Mouse (Mus musculus) CH12.LX (cell line): ENCODE measurements around the gene Thegl. TPM values are rescaled to one million over a fixed set of nuclear protein-coding genes. Genes with fewer than 3 reads are reported as not detected.

Source experiments
- DNase-seq: peaks from one replicate; pipeline ENCODE4 v3.0.0-alpha.2; 2013; ENCODE audit errors: extremely low read depth
- H3K27ac ChIP-seq: 2 replicates; pipeline ENCODE4 v1.5.1; 2012; ENCODE audit warnings: low read depth, mild to moderate bottlenecking, control low read depth, moderate library complexity; ENCODE audit not compliant: insufficient read depth
- H3K27me3 ChIP-seq: replicated peaks from 2 replicates; pipeline ENCODE3; 2012; ENCODE audit warnings: inconsistent platforms
- H3K36me3 ChIP-seq, 2 experiments: replicated peaks in 1 of 2; 2 replicates each; pipeline versions ENCODE3 to v1.6.1; 2012; ENCODE audit warnings: inconsistent platforms in 1 of 2, low read length in 1 of 2, mild to moderate bottlenecking in 1 of 2, mixed read lengths in 1 of 2, moderate library complexity in 1 of 2; ENCODE audit not compliant: control insufficient read depth in 1 of 2, insufficient read depth in 1 of 2
- H3K4me1 ChIP-seq, 2 experiments: 2 replicates each; pipeline ENCODE4 v1.6.1; 2012; ENCODE audit warnings: inconsistent platforms in 1 of 2, moderate library complexity in 1 of 2; ENCODE audit not compliant: insufficient read depth in 2 of 2, control insufficient read depth in 1 of 2
- H3K4me2 ChIP-seq: 2 replicates; pipeline ENCODE4 v1.6.1; 2012; ENCODE audit warnings: low read depth, mild to moderate bottlenecking, control low read depth; ENCODE audit not compliant: poor library complexity, insufficient read depth, severe bottlenecking
- H3K4me3 ChIP-seq, 3 experiments: fragments of 150-350 bp in 1 of 3; sonication (generic) in 1 of 3; replicated peaks in 1 of 3; 2 replicates each; pipeline versions ENCODE3 to v1.5.1; 2011 to 2012; ENCODE audit warnings: low read depth in 2 of 3, low read length in 2 of 3, mild to moderate bottlenecking in 2 of 3, moderate library complexity in 2 of 3, control low read depth in 1 of 3, improper control_type of control experiment in 1 of 3, inconsistent platforms in 1 of 3, mixed read lengths in 1 of 3; ENCODE audit not compliant: poor library complexity in 1 of 3
- H3K79me2 ChIP-seq: replicated peaks from 2 replicates; pipeline ENCODE4 v1.6.1; 2012; ENCODE audit warnings: mild to moderate bottlenecking, moderate library complexity; ENCODE audit not compliant: control insufficient read depth, poor library complexity, insufficient read depth, severe bottlenecking; ENCODE audit errors: extremely low read depth
- H3K9ac ChIP-seq: 2 replicates; pipeline ENCODE4 v1.6.1; 2012; ENCODE audit warnings: low read depth, mild to moderate bottlenecking, control low read depth, moderate library complexity; ENCODE audit not compliant: insufficient read depth
- H3K9me3 ChIP-seq: replicated peaks from 2 replicates; pipeline ENCODE3; 2012; ENCODE audit warnings: low read length, inconsistent platforms, mixed read lengths
- BHLHE40 ChIP-seq: IDR thresholded peaks from 2 replicates; pipeline ENCODE4 v1.6.1; 2011; ENCODE audit warnings: mild to moderate bottlenecking, low read depth, low read length, improper control_type of control experiment
- CHD1 ChIP-seq: IDR thresholded peaks from 2 replicates; pipeline ENCODE4 v1.6.1; 2012; ENCODE audit warnings: low read depth, low read length, improper control_type of control experiment, inconsistent platforms
- CTCF ChIP-seq, 2 experiments: IDR thresholded peaks in 1 of 2; conservative IDR thresholded peaks in 1 of 2; 2 replicates each; pipeline ENCODE4 v1.5.1; 2011 to 2012; ENCODE audit warnings: low read depth in 2 of 2, low read length in 2 of 2, improper control_type of control experiment in 1 of 2, inconsistent platforms in 1 of 2, mild to moderate bottlenecking in 1 of 2, moderate library complexity in 1 of 2
- E2F4 ChIP-seq: IDR thresholded peaks from 2 replicates; pipeline ENCODE4 v1.6.1; 2011; ENCODE audit warnings: low read depth, low read length, improper control_type of control experiment; ENCODE audit not compliant: insufficient replicate concordance
- ELF1 ChIP-seq: IDR thresholded peaks from 2 replicates; pipeline ENCODE4 v1.6.1; 2014; ENCODE audit warnings: low read depth, mild to moderate bottlenecking, inconsistent platforms, low read length, improper control_type of control experiment
- EP300 ChIP-seq: IDR thresholded peaks from 2 replicates; pipeline ENCODE4 v1.6.1; 2011; ENCODE audit warnings: low read length, improper control_type of control experiment
- ETS1 ChIP-seq: conservative IDR thresholded peaks from 2 replicates; pipeline ENCODE4 v1.6.1; 2012; ENCODE audit warnings: low read depth, mild to moderate bottlenecking, inconsistent platforms, low read length, improper control_type of control experiment, moderate library complexity
- HCFC1 ChIP-seq: IDR thresholded peaks from 2 replicates; pipeline ENCODE4 v1.6.1; 2012; ENCODE audit warnings: low read depth, mild to moderate bottlenecking, inconsistent platforms, low read length, improper control_type of control experiment
- IRF4 ChIP-seq: IDR thresholded peaks from 2 replicates; pipeline ENCODE4 v1.6.1; 2014; ENCODE audit warnings: low read depth, mild to moderate bottlenecking, inconsistent platforms, low read length, improper control_type of control experiment
- JUN ChIP-seq: IDR thresholded peaks from 2 replicates; pipeline ENCODE4 v1.6.1; 2011; ENCODE audit warnings: low read depth, mild to moderate bottlenecking, low read length, improper control_type of control experiment, moderate library complexity; ENCODE audit not compliant: insufficient read depth
- KAT2A ChIP-seq: IDR thresholded peaks from 2 replicates; pipeline ENCODE4 v1.6.1; 2012; ENCODE audit warnings: low read length, improper control_type of control experiment, inconsistent platforms; ENCODE audit not compliant: insufficient replicate concordance
- MAFK ChIP-seq: IDR thresholded peaks from 2 replicates; pipeline ENCODE4 v1.6.1; 2011; ENCODE audit warnings: low read length, improper control_type of control experiment; ENCODE audit not compliant: insufficient replicate concordance
- MAX ChIP-seq: IDR thresholded peaks from 2 replicates; pipeline ENCODE4 v1.6.1; 2011; ENCODE audit warnings: low read length, improper control_type of control experiment
- MAZ ChIP-seq: IDR thresholded peaks from 2 replicates; pipeline ENCODE4 v1.6.1; 2012; ENCODE audit warnings: low read depth, mild to moderate bottlenecking, inconsistent platforms, low read length, improper control_type of control experiment, moderate library complexity
- MEF2A ChIP-seq: IDR thresholded peaks from 2 replicates; pipeline ENCODE4 v1.6.1; 2014; ENCODE audit warnings: low read depth, mild to moderate bottlenecking, inconsistent platforms, low read length, improper control_type of control experiment, borderline replicate concordance
- MYC ChIP-seq: IDR thresholded peaks from 2 replicates; pipeline ENCODE4 v1.6.1; 2011; ENCODE audit warnings: low read depth, mild to moderate bottlenecking, improper control_type of control experiment, low read length
- PAX5 ChIP-seq: IDR thresholded peaks from 2 replicates; pipeline ENCODE4 v1.6.1; 2012; ENCODE audit warnings: low read length, inconsistent platforms, mixed read lengths
- POLR2AphosphoS2 ChIP-seq: IDR thresholded peaks from 2 replicates; pipeline ENCODE4 v1.6.1; 2011; ENCODE audit warnings: low read depth, low read length, improper control_type of control experiment
- RAD21 ChIP-seq: IDR thresholded peaks from 2 replicates; pipeline ENCODE4 v1.6.1; 2011; ENCODE audit warnings: low read depth, mild to moderate bottlenecking, low read length, improper control_type of control experiment, moderate library complexity
- RCOR1 ChIP-seq: conservative IDR thresholded peaks from 2 replicates; pipeline ENCODE4 v1.6.1; 2012; ENCODE audit warnings: low read depth, mild to moderate bottlenecking, inconsistent platforms, low read length, improper control_type of control experiment
- SMC3 ChIP-seq: IDR thresholded peaks from 2 replicates; pipeline ENCODE4 v1.6.1; 2011; ENCODE audit warnings: low read depth, low read length, improper control_type of control experiment
- TCF12 ChIP-seq: IDR thresholded peaks from 2 replicates; pipeline ENCODE4 v1.6.1; 2014; ENCODE audit warnings: low read depth, mild to moderate bottlenecking, inconsistent platforms, low read length, improper control_type of control experiment
- UBTF ChIP-seq: IDR thresholded peaks from 2 replicates; pipeline ENCODE4 v1.6.1; 2012; ENCODE audit warnings: low read depth, mild to moderate bottlenecking, inconsistent platforms, low read length, improper control_type of control experiment, moderate library complexity
- USF1 ChIP-seq: IDR thresholded peaks from 2 replicates; pipeline ENCODE4 v1.6.1; 2014; ENCODE audit warnings: low read depth, mild to moderate bottlenecking, inconsistent platforms, low read length, improper control_type of control experiment
- ZC3H11A ChIP-seq: IDR thresholded peaks from 2 replicates; pipeline ENCODE4 v1.6.1; 2012; ENCODE audit warnings: low read depth, mild to moderate bottlenecking, inconsistent platforms, low read length, improper control_type of control experiment
- ZMIZ1 ChIP-seq: IDR thresholded peaks from 2 replicates; pipeline ENCODE4 v1.6.1; 2012; ENCODE audit warnings: low read depth, mild to moderate bottlenecking, inconsistent platforms, low read length, improper control_type of control experiment
- ZNF384 ChIP-seq: IDR thresholded peaks from 2 replicates; pipeline ENCODE4 v1.6.1; 2012; ENCODE audit warnings: low read depth, low read length, improper control_type of control experiment, inconsistent platforms
- dilution Hi-C: fragments of 300-500 bp; cut with MboI; formaldehyde crosslinking; loops from 2 replicates; pipeline ENCODE4 v1.14.3; 2020; ENCODE audit warnings: low sequenced_read_pairs; ENCODE audit not compliant: extremely low pct_unique_long_range_greater_than_20kb, extremely low pct_ligation_motif_present
- in situ Hi-C: fragments of 300-500 bp; cut with MboI; formaldehyde crosslinking; loops from 3 replicates; pipeline ENCODE4 v1.14.3; 2019; ENCODE audit warnings: low sequenced_read_pairs, low pct_ligation_motif_present, low pct_unique_long_range_greater_than_20kb, mixed read lengths
- polyA plus RNA-seq: library from polyadenylated mRNA; unstranded; fragments of >175 nt; gene quantifications from 2 replicates; pipeline ENCODE4 v1.2.1, GENCODE M21; 2012; ENCODE audit warnings: low read depth; ENCODE audit not compliant: insufficient read length
- total RNA-seq, 2 experiments: library from RNA; depleted of rRNA; stranded (reverse); fragments of 300-350 nt in 1 of 2; fragments of >200 nt in 1 of 2; gene quantifications; 2 replicates each; pipeline ENCODE4 v1.2.3; 2012 to 2014

Thegl gene
- total and polyA plus RNA-seq, 3 experiments: not detected

- no peak within 1 kb of the TSS for H3K4me3 ChIP-seq
- H3K9me3 ChIP-seq: no peaks in the 10 kb centered on the region
- H3K4me2 ChIP-seq: no peak within 1 kb of the TSS
- H3K79me2 ChIP-seq: no peaks in the 10 kb centered on the region
- H3K4me1 ChIP-seq: peaks cover 0 to 4% of the 10 kb centered on the region in 2 experiments; a peak in 1 of 4 replicates
- no peak within 1 kb of the TSS for H3K9ac ChIP-seq
- H3K27me3 ChIP-seq: no peaks in the 10 kb centered on the region
- in situ Hi-C loops: no loop called here
- no peak for DNase-seq
- H3K27ac ChIP-seq: no peak within 1 kb of the TSS; the same call in 1 of the 2 replicates
- TF ChIP-seq ZMIZ1 (no peak), MAZ (no peak), POLR2AphosphoS2 (no peak), CHD1 (no peak), MEF2A (no peak), USF1 (no peak), RAD21 (no peak), ETS1 (no peak), ZC3H11A (no peak), RCOR1 (no peak), HCFC1 (no peak), EP300 (no peak)
- dilution Hi-C loops: no loop called here
- H3K36me3 ChIP-seq: peaks cover 16 to 60% of the 10 kb centered on the region in 2 experiments
Measured at GRCm38 (mm10) chr5:77004051-77004821, 11.6 kb upstream of the Thegl start, which contains the start of gene Arl9. TSS of gene Arl9 (plus strand) at chr5:77004055.

GRCm38 (mm10) chr5:77010352-77010751 is 5.5 kb upstream of the Thegl start:
- Histone ChIP-seq H3K27me3 (no peaks in the 10 kb centered on the region), H3K79me2 (no peaks in the 10 kb centered on the region), H3K36me3 (peaks cover 0 to 24% of the 10 kb centered on the region in 2 experiments), H3K27ac (no peak overlapping the region), H3K4me1 (peaks cover 0 to 10% of the 10 kb centered on the region in 2 experiments; a peak in 2 of 4 replicates), H3K9ac (no peak overlapping the region), H3K4me3 (no peak overlapping the region), H3K9me3 (no peaks in the 10 kb centered on the region), H3K4me2 (no peak overlapping the region)
- no peak for DNase-seq
- dilution Hi-C loops: no loop called here
- in situ Hi-C loops: loop anchor here (10.0 kb wide), 1 partner anchor 184 kb away; no protein-coding TSS in a partner anchor
- TF ChIP-seq TCF12: no peak
- TF ChIP-seq SMC3: no peak
- TF ChIP-seq MYC: no peak
- no peak for TF ChIP-seq MAX
- TF ChIP-seq ZNF384: no peak
- TF ChIP-seq CTCF (conservative IDR thresholded peaks at IDR 0.05 in 1 of 2, IDR thresholded peaks at IDR 0.05 in 1 of 2; ENCODE audit: low read depth in 2 of 2, low read length in 2 of 2): no peak
- TF ChIP-seq ELF1: no peak
- no peak for TF ChIP-seq CHD1
- TF ChIP-seq KAT2A: no peak
- TF ChIP-seq MAFK: no peak
- no peak for TF ChIP-seq PAX5
- no peak for TF ChIP-seq E2F4
- no peak for TF ChIP-seq UBTF
- TF ChIP-seq IRF4: no peak
- no peak for TF ChIP-seq USF1
- TF ChIP-seq BHLHE40: no peak
- no peak for TF ChIP-seq JUN
- no peak for TF ChIP-seq RCOR1
